Mouse (Mus musculus): ENCODE measurements around the gene Tbc1d16. TPM values are rescaled to one million over a fixed set of nuclear protein-coding genes. Genes with fewer than 3 reads are reported as not detected.

Gene Tbc1d16
- polyA plus RNA-seq, 1 experiment from 2014 or later = 25.3 TPM

DNA sequence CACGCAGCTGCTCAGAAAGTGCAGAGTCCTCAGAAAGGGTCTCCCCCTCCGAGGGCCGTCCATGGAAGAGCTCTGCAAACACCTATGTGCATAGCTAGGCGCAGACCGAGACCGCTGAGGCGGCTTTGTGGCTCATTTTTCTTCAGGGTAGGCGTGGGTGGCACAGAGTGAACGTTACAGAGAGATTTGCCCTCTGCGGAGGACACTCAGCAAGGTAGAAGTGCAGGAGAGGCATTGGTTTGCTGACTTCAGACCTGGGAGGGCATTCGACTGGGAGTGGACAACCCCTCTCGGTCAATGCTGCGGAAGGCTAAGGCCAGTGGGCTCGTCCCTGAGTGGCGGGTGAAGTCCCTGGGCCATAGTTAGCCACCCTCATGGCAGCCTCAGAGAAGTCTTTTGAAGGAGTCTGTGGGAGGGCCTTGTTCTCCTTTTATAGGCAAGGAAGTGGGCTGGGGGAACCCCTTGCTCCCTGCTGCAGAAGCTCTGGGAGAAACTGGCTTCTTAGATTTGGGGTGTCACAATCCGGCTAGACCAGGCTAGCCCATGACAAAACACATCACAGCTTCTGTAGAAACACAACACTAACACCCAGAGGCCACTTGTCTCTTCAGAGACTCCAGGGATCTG lies 84.8 kb downstream of the Tbc1d16 start:
- peaks cover 14% of the 10 kb centered on the region; the same call in 1 of the 2 replicates for H3K27me3 ChIP-seq (replicated peaks; ENCODE audit: low read depth, poor library complexity, severe bottlenecking)
- H3K9me3 ChIP-seq = no peaks in the 10 kb centered on the region
- peak overlapping the region; percentile 49; the same call in 1 of the 2 replicates for H3K27ac ChIP-seq (replicated peaks)
- DNase-seq (ENCODE audit: low spot score) = no peak
- H3K4me1 ChIP-seq = peaks cover 57% of the 10 kb centered on the region
- WGBS = 83% methylated on average over 16 of the region's 16 CpGs
- H3K4me3 ChIP-seq = no peak overlapping the region
- H3K36me3 ChIP-seq (replicated peaks) = peaks cover 16% of the 10 kb centered on the region

DNA sequence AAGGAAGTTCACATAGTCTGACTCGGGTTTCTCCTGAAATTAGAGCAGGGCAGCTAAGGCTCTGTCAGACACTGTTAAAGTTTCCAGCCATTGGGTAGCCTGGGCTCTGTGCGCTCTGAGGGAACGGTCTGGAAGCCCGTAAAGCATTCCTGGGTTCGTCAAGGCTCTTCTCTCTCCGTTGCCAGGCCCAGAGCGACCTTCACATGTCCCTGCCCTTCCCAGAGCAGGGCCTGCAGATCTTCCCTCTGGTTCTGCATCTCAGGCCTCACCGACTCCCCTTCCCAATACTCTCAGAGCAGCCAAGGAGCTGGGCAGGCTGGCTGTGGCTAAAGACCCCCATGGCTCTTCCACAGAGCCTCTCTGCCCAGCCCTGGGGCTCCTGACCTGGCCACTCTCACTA lies 85.7 kb downstream of the Tbc1d16 start:
- no peak for DNase-seq (ENCODE audit: low spot score)
- WGBS = 80% methylated on average over 8 of the region's 8 CpGs
- Histone ChIP-seq H3K27me3 (replicated peaks; ENCODE audit: low read depth, poor library complexity, severe bottlenecking) (peaks cover 20% of the 10 kb centered on the region; the same call in 1 of the 2 replicates), H3K27ac (replicated peaks) (0 out of 2 replicates have a peak overlapping the region, but pooled peaks have one; percentile 26), H3K9me3 (no peaks in the 10 kb centered on the region), H3K4me1 (peaks cover 57% of the 10 kb centered on the region), H3K4me3 (no peak overlapping the region), H3K36me3 (replicated peaks) (peaks cover 7% of the 10 kb centered on the region)

- Histone ChIP-seq H3K27me3 (replicated peaks; ENCODE audit: low read depth, poor library complexity, severe bottlenecking) (peaks cover 46% of the 10 kb centered on the region), H3K27ac (replicated peaks) (no peak overlapping the region), H3K4me3 (no peak overlapping the region), H3K36me3 (replicated peaks) (no peaks in the 10 kb centered on the region; the same call in 1 of the 2 replicates), H3K9me3 (no peaks in the 10 kb centered on the region), H3K4me1 (peaks cover 37% of the 10 kb centered on the region)
- no peak for DNase-seq (ENCODE audit: low spot score)
- 94% methylated on average over 6 of the region's 6 CpGs for WGBS
Observed at GRCm38 (mm10) chr11:119139026-119139425, 89.3 kb downstream of the Tbc1d16 start.

GRCm38 (mm10) chr11:119138205-119138604 lies 90.1 kb downstream of the Tbc1d16 start:
- DNase-seq (ENCODE audit: low spot score) = no peak
- no peak overlapping the region for H3K4me3 ChIP-seq
- peaks cover 54% of the 10 kb centered on the region for H3K27me3 ChIP-seq (replicated peaks; ENCODE audit: low read depth, poor library complexity, severe bottlenecking)
- peaks cover 33% of the 10 kb centered on the region for H3K4me1 ChIP-seq
- H3K27ac ChIP-seq (replicated peaks) = no peak overlapping the region
- H3K36me3 ChIP-seq (replicated peaks) = no peaks in the 10 kb centered on the region; the same call in 1 of the 2 replicates
- 80% methylated on average over 9 of the region's 9 CpGs for WGBS
- H3K9me3 ChIP-seq = no peaks in the 10 kb centered on the region

GRCm38 (mm10) chr11:119134586-119134985 lies 93.7 kb downstream of the Tbc1d16 start:
- 28% methylated on average over 17 of the region's 17 CpGs for WGBS
- H3K4me1 ChIP-seq = peaks cover 32% of the 10 kb centered on the region
- no peaks in the 10 kb centered on the region for H3K36me3 ChIP-seq (replicated peaks)
- peak overlapping the region; percentile 23; the same call in 1 of the 2 replicates for H3K4me3 ChIP-seq
- H3K27ac ChIP-seq (replicated peaks) = peak overlapping the region; percentile 37; the same call in 1 of the 2 replicates
- no peaks in the 10 kb centered on the region; the same call in 1 of the 2 replicates for H3K9me3 ChIP-seq
- peak; percentile 35 for DNase-seq (ENCODE audit: low spot score)
- peaks cover 85% of the 10 kb centered on the region for H3K27me3 ChIP-seq (replicated peaks; ENCODE audit: low read depth, poor library complexity, severe bottlenecking)

DNA sequence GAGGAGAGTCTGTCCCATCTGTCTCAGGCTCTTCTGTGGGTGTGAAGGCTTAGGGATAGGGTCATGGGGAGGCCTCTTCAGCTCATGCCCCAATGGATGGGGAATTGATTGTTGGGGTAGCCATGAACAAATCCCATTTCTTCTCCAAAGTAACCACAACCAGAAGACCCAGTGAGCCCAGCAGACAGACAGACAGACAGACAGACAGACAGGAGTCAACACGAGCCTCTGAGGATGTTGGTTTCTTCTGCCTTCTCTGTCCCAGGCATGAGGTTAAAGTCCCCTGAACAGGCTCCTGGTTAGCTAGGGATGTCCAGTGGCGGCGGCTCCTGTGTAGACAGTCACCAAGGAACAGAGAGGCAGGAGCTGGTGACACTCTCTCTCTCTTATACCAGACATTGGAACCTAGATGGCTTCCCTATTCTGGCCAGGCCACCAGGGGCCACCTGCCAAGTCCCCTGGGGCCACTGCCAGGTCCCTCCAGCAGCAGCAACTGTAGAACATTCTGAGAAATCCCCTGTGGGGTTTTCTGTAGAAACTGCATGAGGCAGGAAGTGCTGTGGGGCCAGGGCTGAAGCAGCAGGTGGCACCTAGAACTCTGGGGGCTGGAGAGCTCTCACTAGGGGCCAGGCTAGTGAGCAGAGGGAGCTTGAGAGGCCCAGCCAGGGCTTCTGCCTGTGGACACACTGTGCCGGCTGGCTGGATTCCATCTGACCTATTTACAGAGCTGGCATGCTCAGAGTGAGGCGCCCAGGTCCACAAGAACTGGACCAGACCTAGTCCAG lies 94.7 kb downstream of the Tbc1d16 start:
- 69% methylated on average over 5 of the region's 5 CpGs for WGBS
- Histone ChIP-seq H3K4me3 (no peak overlapping the region), H3K4me1 (peaks cover 41% of the 10 kb centered on the region), H3K36me3 (replicated peaks) (no peaks in the 10 kb centered on the region), H3K27ac (replicated peaks) (0 out of 2 replicates have a peak overlapping the region, but pooled peaks have one; percentile 37), H3K9me3 (no peaks in the 10 kb centered on the region; the same call in 1 of the 2 replicates), H3K27me3 (replicated peaks; ENCODE audit: low read depth, poor library complexity, severe bottlenecking) (peaks cover 89% of the 10 kb centered on the region)
- no peak for DNase-seq (ENCODE audit: low spot score)

GRCm38 (mm10) chr11:119132198-119133035 lies 95.9 kb downstream of the Tbc1d16 start:
- H3K27ac ChIP-seq (replicated peaks) = no peak overlapping the region
- no peak for DNase-seq (ENCODE audit: low spot score)
- peaks cover 53% of the 10 kb centered on the region for H3K4me1 ChIP-seq
- no peaks in the 10 kb centered on the region for H3K36me3 ChIP-seq (replicated peaks)
- H3K4me3 ChIP-seq = no peak overlapping the region
- 83% methylated on average over 14 of the region's 14 CpGs for WGBS
- H3K27me3 ChIP-seq (replicated peaks; ENCODE audit: low read depth, poor library complexity, severe bottlenecking) = peaks cover 90% of the 10 kb centered on the region
- no peaks in the 10 kb centered on the region; the same call in 1 of the 2 replicates for H3K9me3 ChIP-seq

DNA sequence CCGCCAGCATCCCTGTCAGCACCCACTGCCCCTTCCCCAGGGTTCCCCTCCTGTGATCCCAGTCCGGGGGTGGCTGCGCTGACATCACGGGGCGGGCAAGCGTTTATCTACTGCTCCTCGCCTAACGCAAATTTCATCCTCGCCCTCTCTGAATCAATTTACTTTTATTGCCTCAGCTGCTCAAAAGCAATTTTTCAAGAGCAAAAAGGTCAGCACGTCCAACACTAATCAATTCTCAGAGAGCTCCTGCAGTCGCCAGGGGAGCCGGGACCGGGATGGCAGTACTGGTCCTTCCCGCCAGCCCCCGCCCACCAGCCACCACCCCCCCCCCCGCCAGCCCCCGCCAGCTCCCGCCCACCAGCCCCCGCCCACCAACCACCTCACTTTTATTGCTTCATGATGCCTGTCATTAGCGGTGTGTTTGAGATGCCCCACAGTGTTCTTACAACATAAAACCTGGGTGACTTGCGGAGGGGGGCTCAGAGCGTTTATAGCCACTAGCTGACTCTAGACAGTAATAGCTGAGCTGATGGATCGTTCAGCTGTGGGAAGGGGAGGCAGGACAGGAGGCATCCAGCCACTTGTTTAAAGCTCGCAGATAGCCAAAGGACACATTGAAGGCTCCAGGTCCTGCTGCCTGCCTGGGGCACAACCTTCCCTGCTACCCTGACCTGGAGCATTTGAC lies 98.1 kb downstream of the Tbc1d16 start:
- peak overlapping the region; percentile 40 for H3K4me3 ChIP-seq
- 20% methylated on average over 24 of the region's 24 CpGs for WGBS
- DNase-seq (ENCODE audit: low spot score) = peak; percentile 46
- peaks cover 97% of the 10 kb centered on the region for H3K27me3 ChIP-seq (replicated peaks; ENCODE audit: low read depth, poor library complexity, severe bottlenecking)
- H3K36me3 ChIP-seq (replicated peaks) = no peaks in the 10 kb centered on the region
- H3K27ac ChIP-seq (replicated peaks) = no peak overlapping the region
- no peaks in the 10 kb centered on the region; the same call in 1 of the 2 replicates for H3K9me3 ChIP-seq
- peaks cover 70% of the 10 kb centered on the region for H3K4me1 ChIP-seq

DNA sequence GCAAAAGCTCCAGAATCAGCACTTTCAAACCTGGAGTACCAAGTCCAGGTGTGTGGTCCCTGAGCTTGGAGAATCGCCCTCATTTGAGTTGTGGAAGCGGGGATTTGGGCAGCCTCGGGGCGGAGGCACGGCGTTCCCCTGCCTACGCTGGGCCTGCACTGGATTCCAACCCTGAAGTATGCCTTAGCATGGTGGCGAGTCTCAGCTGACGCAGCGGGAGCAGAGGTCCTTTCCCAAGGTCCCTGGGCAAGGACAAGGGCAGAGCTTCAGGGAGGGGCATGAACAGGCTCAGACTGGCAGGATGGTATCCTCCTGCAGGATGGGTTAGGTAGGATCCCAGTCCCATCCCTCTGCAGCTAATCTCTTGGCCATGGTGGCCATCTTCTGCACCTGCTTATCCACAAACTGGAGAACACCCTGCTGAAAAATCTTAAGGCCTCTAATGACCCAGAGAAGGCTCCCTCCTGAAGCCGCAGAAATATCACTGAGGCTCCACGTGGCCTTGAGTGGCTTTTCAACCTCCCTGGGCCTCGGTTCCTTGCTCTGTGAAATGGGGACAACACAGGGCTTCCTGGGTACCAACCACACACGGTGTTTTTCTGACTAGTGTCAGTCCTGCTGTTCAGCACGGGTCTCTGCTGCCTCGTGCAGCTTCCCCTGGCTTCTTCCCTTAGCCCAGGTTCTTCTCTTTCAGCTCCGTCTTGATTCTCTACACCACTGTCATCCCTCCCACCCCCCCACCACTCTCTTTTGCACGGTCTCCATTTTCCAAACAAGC lies 98.8 kb downstream of the Tbc1d16 start:
- no peak for DNase-seq (ENCODE audit: low spot score)
- Histone ChIP-seq H3K4me1 (peaks cover 66% of the 10 kb centered on the region), H3K36me3 (replicated peaks) (no peaks in the 10 kb centered on the region), H3K9me3 (no peaks in the 10 kb centered on the region; the same call in 1 of the 2 replicates), H3K27ac (replicated peaks) (peak overlapping the region; percentile 2; the same call in 1 of the 2 replicates), H3K27me3 (replicated peaks; ENCODE audit: low read depth, poor library complexity, severe bottlenecking) (peaks cover 97% of the 10 kb centered on the region), H3K4me3 (peak overlapping the region; percentile 40)
- WGBS = 42% methylated on average over 18 of the region's 18 CpGs

DNA sequence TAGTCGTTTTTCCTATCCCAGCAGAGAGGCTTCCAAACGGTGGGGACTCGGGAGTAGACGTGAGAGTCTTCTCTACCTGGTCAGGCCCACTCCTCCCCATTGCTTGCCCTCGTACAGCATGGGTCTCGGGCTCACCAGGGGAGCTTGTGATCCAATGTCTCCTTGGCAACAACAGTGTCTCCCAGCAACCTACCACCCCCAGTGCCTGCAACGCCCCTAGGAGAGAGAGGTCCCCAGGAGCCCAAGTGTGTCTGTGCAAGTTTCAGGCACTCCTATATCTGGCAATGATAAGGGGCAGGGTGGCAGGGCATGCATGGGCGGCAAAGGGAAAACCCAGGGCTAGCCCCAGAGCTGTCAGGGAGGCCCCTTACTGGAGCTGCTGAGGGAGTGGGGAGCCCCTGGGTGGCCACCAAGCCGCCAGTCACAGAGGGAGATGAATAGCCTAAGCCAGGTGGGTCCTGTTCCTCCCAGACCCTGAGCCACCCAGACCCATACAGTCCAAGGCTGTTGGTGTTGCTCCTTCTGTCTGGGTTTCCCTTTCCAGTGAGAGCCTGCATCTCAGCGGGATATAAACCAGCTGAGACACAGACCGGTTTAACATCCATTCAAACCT lies 99.5 kb downstream of the Tbc1d16 start:
- H3K36me3 ChIP-seq (replicated peaks) = no peaks in the 10 kb centered on the region
- no peaks in the 10 kb centered on the region; the same call in 1 of the 2 replicates for H3K9me3 ChIP-seq
- H3K27ac ChIP-seq (replicated peaks) = peak overlapping the region; percentile 2; the same call in 1 of the 2 replicates
- H3K4me3 ChIP-seq = no peak overlapping the region
- peaks cover 97% of the 10 kb centered on the region for H3K27me3 ChIP-seq (replicated peaks; ENCODE audit: low read depth, poor library complexity, severe bottlenecking)
- 42% methylated on average over 11 of the region's 11 CpGs for WGBS
- peaks cover 59% of the 10 kb centered on the region for H3K4me1 ChIP-seq
- no peak for DNase-seq (ENCODE audit: low spot score)

Data from embryonic facial prominence, embryonic 10.5 days (tissue).